Mouse (Mus musculus): ENCODE results near the gene Cpped1. TPM values are rescaled to one million over a fixed set of nuclear protein-coding genes. Genes with fewer than 3 reads are reported as not detected.

Gene Cpped1
- 5.3 and 5.8 TPM in 2 replicates for polyA plus RNA-seq (2012; rRNA removed)

GRCm38 (mm10) chr16:11909035-11909591, at the start of gene Cpped1:
TSS of gene Cpped1 (minus strand) at chr16:11909445.

Other genes with a start within 250 kb of the Cpped1 start
- 0.02 and 0.18 TPM in 2 replicates for gene Shisa9, start 74.7 kb upstream of the Cpped1 start, polyA plus RNA-seq (2012; rRNA removed)

Measured in stomach, adult 2 months (tissue).